Mouse (Mus musculus): ENCODE measurements around the gene Bri3. TPM values are rescaled to one million over a fixed set of nuclear protein-coding genes. Genes with fewer than 3 reads are reported as not detected.

The Bri3 gene
- polyA plus RNA-seq, 1 experiment from 2014 or later, result 144 TPM

DNA sequence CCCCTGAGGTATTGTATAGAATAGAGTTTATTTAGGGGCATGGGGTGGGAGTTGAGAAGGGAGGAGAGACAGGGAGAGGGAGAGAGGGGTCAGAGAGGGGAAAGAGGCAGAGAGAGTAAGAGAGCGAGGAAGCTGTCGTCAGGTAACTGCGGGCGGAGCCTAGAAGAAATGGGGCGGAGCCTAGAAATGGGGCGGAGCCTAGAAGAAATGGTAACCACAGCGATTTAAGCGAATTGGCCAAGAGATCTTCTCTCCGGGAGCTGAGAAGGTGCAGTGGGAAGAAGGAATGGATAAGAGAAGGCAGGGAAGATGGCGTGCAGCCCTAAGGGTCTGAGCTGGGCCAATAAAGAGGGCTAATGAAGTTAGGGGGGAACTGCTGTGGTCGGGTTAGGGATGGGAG, 18.0 kb upstream of the Bri3 start:
- H3K9me3 ChIP-seq (replicated peaks; ENCODE audit: control insufficient read depth, low read length), result peaks cover 4% of the 10 kb centered on the region
- 24% methylated on average over 11 of the region's 11 CpGs for WGBS
- no peak overlapping the region for H3K4me2 ChIP-seq (ENCODE audit: low read depth, low read length)
- H3K27ac ChIP-seq (ENCODE audit: low read length), result no peak overlapping the region
- no peak overlapping the region for H3K9ac ChIP-seq (ENCODE audit: low read length)
- no peaks in the 10 kb centered on the region for H3K36me3 ChIP-seq (ENCODE audit: control insufficient read depth, insufficient read depth)
- H3K4me1 ChIP-seq (ENCODE audit: control insufficient read depth, insufficient read depth, low read length), result peaks cover 19% of the 10 kb centered on the region
- H3K4me3 ChIP-seq (ENCODE audit: low read length), result no peak overlapping the region
- no peaks in the 10 kb centered on the region for H3K27me3 ChIP-seq (ENCODE audit: control insufficient read depth, insufficient read depth, low read length)
- ATAC-seq (replicated peaks; ENCODE audit: extremely low read depth, insufficient read depth, low FRiP score), result no peak

DNA sequence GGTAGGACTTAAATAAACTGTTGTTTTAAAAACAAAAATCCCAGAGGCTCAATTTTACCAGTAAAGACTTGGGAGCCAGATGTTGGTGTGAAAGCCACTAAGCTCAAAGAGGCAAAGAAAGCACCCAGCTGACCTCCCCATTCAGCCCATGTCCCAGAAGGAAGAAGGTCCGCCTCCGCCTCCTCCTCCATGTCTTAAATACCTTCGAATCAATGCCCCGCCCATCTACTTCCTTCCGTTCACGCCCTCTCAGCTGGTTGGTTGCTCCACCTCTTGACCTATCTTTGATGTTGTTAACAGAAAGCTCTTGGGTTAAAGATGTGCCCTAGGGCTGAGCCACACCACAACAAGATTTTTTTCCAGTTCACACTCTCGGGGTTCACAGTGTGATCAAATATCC, 14.0 kb upstream of the Bri3 start:
- WGBS, result 88% methylated on average over 7 of the region's 7 CpGs

DNA sequence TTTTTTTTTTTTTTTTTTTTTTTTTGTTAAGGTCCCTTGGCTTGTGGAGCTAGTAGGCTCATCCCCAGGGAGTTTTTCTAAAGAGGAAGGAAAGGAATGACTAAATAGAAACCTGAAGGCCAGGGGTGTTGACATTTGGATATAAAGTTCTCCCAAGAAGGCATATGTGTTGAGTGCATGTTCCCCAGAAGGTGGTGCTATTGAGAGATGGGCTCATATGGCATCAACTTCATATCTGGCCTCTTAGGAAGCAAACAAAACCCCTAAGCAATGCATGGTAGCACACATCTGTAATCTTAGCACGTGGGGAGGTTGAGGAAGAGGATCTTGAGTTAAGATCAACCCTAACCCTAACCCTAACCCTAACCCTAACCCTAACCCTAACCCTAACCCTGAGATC, 12.8 kb upstream of the Bri3 start:
- ATAC-seq (replicated peaks; ENCODE audit: extremely low read depth, insufficient read depth, low FRiP score), result no peak
- no peaks in the 10 kb centered on the region for H3K36me3 ChIP-seq (ENCODE audit: control insufficient read depth, insufficient read depth)
- no peak overlapping the region for H3K27ac ChIP-seq (ENCODE audit: low read length)
- no peak overlapping the region for H3K9ac ChIP-seq (ENCODE audit: low read length)
- peaks cover 4% of the 10 kb centered on the region for H3K9me3 ChIP-seq (replicated peaks; ENCODE audit: control insufficient read depth, low read length)
- WGBS, result 63% methylated on average over 1 of the region's 1 CpGs
- H3K4me3 ChIP-seq (ENCODE audit: low read length), result no peak overlapping the region
- H3K4me1 ChIP-seq (ENCODE audit: control insufficient read depth, insufficient read depth, low read length), result no peaks in the 10 kb centered on the region
- no peak overlapping the region for H3K4me2 ChIP-seq (ENCODE audit: low read depth, low read length)
- H3K27me3 ChIP-seq (ENCODE audit: control insufficient read depth, insufficient read depth, low read length), result no peaks in the 10 kb centered on the region

More for the DNA sequence above, 14.0 kb upstream of the Bri3 start:
- no peaks in the 10 kb centered on the region for H3K27me3 ChIP-seq (ENCODE audit: control insufficient read depth, insufficient read depth, low read length)
- no peak overlapping the region for H3K27ac ChIP-seq (ENCODE audit: low read length)
- H3K9ac ChIP-seq (ENCODE audit: low read length), result no peak overlapping the region
- no peak overlapping the region for H3K4me3 ChIP-seq (ENCODE audit: low read length)
- no peaks in the 10 kb centered on the region for H3K4me1 ChIP-seq (ENCODE audit: control insufficient read depth, insufficient read depth, low read length)
- no peak overlapping the region for H3K4me2 ChIP-seq (ENCODE audit: low read depth, low read length)
- ATAC-seq (replicated peaks; ENCODE audit: extremely low read depth, insufficient read depth, low FRiP score), result no peak
- no peaks in the 10 kb centered on the region for H3K36me3 ChIP-seq (ENCODE audit: control insufficient read depth, insufficient read depth)
- peaks cover 4% of the 10 kb centered on the region for H3K9me3 ChIP-seq (replicated peaks; ENCODE audit: control insufficient read depth, low read length)

DNA sequence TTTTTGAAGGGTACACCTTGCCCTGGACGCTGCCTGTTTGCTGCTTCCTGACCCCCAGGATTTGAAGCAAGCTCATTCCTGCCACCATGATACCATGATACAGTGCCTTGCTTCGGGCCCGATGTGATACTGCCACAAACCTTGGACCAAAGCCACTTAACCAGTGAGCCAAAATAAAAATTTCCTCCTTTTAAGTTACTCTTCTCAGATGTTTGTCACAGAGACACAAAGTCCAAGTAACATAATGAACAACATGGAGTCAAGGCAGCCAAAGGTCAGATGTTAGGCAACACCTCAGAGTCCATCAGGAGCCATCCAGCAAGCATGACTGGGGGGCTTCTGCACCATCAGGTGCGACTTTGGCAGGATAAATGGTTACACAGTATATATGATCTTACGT, 11.7 kb upstream of the Bri3 start:
- Histone ChIP-seq H3K4me3 (ENCODE audit: low read length) (no peak overlapping the region), H3K9me3 (replicated peaks; ENCODE audit: control insufficient read depth, low read length) (peaks cover 4% of the 10 kb centered on the region), H3K4me2 (ENCODE audit: low read depth, low read length) (no peak overlapping the region), H3K27me3 (ENCODE audit: control insufficient read depth, insufficient read depth, low read length) (no peaks in the 10 kb centered on the region), H3K4me1 (ENCODE audit: control insufficient read depth, insufficient read depth, low read length) (no peaks in the 10 kb centered on the region), H3K9ac (ENCODE audit: low read length) (no peak overlapping the region), H3K36me3 (ENCODE audit: control insufficient read depth, insufficient read depth) (no peaks in the 10 kb centered on the region), H3K27ac (ENCODE audit: low read length) (no peak overlapping the region)
- no peak for ATAC-seq (replicated peaks; ENCODE audit: extremely low read depth, insufficient read depth, low FRiP score)
- 83% methylated on average over 5 of the region's 5 CpGs for WGBS

DNA sequence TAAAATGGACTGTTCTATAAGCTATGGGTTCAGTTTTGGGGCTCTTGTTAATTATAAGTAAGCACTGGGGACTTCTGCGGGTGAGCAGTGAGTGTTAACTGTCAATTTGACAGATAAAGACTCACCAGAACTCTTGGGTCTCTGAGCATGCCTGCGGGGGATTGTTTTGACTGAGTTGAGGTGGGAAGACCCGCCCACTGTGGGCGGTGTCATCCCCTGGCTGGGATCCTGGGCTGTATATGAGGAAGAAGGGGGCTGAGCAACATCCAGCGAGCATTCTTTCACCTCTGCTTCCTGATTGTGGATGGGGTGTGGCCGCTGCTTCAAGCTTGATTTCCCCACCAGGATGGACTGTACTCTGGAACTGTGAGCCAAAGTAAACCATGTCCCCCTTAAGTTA, 10.0 kb upstream of the Bri3 start:
- no peak overlapping the region for H3K4me2 ChIP-seq (ENCODE audit: low read depth, low read length)
- H3K4me3 ChIP-seq (ENCODE audit: low read length), result no peak overlapping the region
- H3K36me3 ChIP-seq (ENCODE audit: control insufficient read depth, insufficient read depth), result no peaks in the 10 kb centered on the region
- H3K9ac ChIP-seq (ENCODE audit: low read length), result no peak overlapping the region
- no peaks in the 10 kb centered on the region for H3K4me1 ChIP-seq (ENCODE audit: control insufficient read depth, insufficient read depth, low read length)
- no peak for ATAC-seq (replicated peaks; ENCODE audit: extremely low read depth, insufficient read depth, low FRiP score)
- 71% methylated on average over 6 of the region's 6 CpGs for WGBS
- no peaks in the 10 kb centered on the region for H3K27me3 ChIP-seq (ENCODE audit: control insufficient read depth, insufficient read depth, low read length)
- H3K27ac ChIP-seq (ENCODE audit: low read length), result no peak overlapping the region
- H3K9me3 ChIP-seq (replicated peaks; ENCODE audit: control insufficient read depth, low read length), result peaks cover 4% of the 10 kb centered on the region

DNA sequence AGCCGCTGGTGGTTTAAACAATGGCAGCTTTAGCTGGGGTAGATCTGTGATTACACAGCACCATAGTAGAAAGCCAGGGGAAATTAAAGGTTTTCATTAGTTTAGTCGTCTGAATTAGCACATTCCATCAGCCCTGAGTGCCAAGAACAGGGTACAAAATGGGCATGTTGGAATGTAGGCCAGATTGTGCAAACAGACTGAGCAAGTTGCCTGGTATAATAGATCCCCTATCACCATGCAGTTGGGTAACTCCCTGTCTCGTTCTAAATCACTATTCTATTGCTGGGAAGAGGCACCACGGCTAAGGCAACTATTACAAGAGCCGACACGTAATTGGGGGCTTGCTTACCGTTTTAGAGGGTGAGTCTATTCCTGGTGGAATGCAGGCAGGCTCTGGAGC, 9.5 kb upstream of the Bri3 start:
- no peak overlapping the region for H3K4me2 ChIP-seq (ENCODE audit: low read depth, low read length)
- no peaks in the 10 kb centered on the region for H3K27me3 ChIP-seq (ENCODE audit: control insufficient read depth, insufficient read depth, low read length)
- 80% methylated on average over 7 of the region's 7 CpGs for whole genome bisulfite sequencing
- H3K4me3 ChIP-seq (ENCODE audit: low read length), result no peak overlapping the region
- no peak overlapping the region for H3K9ac ChIP-seq (ENCODE audit: low read length)
- no peaks in the 10 kb centered on the region for H3K4me1 ChIP-seq (ENCODE audit: control insufficient read depth, insufficient read depth, low read length)
- peaks cover 4% of the 10 kb centered on the region for H3K9me3 ChIP-seq (replicated peaks; ENCODE audit: control insufficient read depth, low read length)
- ATAC-seq (replicated peaks; ENCODE audit: extremely low read depth, insufficient read depth, low FRiP score), result no peak
- no peaks in the 10 kb centered on the region for H3K36me3 ChIP-seq (ENCODE audit: control insufficient read depth, insufficient read depth)
- no peak overlapping the region for H3K27ac ChIP-seq (ENCODE audit: low read length)

DNA sequence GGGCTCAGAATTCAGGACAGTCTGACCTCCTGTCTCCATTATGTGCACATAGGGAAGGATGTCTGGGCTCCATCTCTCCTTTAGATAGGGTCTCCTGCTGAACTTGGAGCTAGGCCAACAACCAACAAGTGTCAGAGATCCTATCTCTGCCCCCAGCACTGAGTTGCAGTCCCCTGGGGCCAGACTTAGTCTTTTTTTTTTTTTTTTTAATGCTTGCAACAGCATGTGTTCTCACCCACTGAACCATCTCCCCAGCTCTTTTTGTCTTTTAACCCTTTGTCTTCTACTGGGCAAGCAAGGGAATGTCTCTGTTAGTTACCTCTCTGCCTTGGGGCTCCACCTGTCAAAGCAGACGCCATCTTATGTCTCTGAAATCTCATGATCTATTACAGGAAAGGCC, 5.3 kb upstream of the Bri3 start:
- H3K4me1 ChIP-seq (ENCODE audit: control insufficient read depth, insufficient read depth, low read length), result no peaks in the 10 kb centered on the region
- H3K27ac ChIP-seq (ENCODE audit: low read length), result no peak overlapping the region
- 83% methylated on average over 1 of the region's 1 CpGs for WGBS
- no peaks in the 10 kb centered on the region for H3K27me3 ChIP-seq (ENCODE audit: control insufficient read depth, insufficient read depth, low read length)
- H3K36me3 ChIP-seq (ENCODE audit: control insufficient read depth, insufficient read depth), result no peaks in the 10 kb centered on the region
- H3K9me3 ChIP-seq (replicated peaks; ENCODE audit: control insufficient read depth, low read length), result no peaks in the 10 kb centered on the region
- no peak overlapping the region for H3K9ac ChIP-seq (ENCODE audit: low read length)
- H3K4me2 ChIP-seq (ENCODE audit: low read depth, low read length), result no peak overlapping the region
- ATAC-seq (replicated peaks; ENCODE audit: extremely low read depth, insufficient read depth, low FRiP score), result no peak
- no peak overlapping the region for H3K4me3 ChIP-seq (ENCODE audit: low read length)

DNA sequence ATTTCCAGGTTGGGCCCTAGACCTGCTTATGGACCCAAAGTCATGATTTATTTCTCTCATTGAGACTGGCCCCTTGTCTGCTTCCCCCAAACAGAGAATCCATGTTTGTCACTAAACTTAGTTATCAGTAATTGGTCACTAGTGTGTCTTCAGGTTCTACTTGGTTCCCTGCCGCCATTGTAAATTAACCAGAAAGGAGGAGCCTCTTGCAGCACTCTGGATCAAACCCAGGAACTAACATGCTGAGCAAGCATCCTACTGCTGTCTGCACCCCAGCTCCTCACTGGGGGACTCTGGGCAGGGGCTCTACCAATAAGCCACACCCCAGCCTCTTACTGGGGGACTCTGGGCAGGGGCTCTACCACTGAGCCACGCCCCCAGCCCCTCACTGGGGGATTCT, 1.4 kb downstream of the Bri3 start:
- H3K27me3 ChIP-seq (ENCODE audit: control insufficient read depth, insufficient read depth, low read length), result no peaks in the 10 kb centered on the region

DNA sequence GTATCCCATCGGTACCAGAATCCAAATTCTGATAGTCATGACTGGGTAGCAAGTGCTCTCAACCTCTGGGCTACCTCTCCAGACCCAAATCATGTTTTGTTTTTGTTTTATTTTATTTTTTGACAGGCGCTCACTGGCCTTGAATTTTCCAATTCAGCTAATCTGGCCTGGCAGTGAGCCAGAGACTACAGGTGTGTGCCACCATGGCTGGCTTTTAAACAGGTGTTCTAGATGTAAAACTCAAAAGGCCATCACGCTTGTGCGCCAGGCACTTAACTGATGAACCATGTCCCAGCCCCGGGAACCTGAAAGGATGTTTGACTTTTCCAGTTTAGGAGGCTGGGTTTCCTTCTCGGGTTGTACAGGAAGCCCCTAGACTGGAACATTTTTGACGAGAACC, 2.4 kb downstream of the Bri3 start:
- no peak for ATAC-seq (replicated peaks; ENCODE audit: extremely low read depth, insufficient read depth, low FRiP score)
- H3K27ac ChIP-seq (ENCODE audit: low read length), result no peak overlapping the region
- H3K27me3 ChIP-seq (ENCODE audit: control insufficient read depth, insufficient read depth, low read length), result no peaks in the 10 kb centered on the region
- H3K4me2 ChIP-seq (ENCODE audit: low read depth, low read length), result no peak overlapping the region
- WGBS, result 65% methylated on average over 7 of the region's 7 CpGs
- H3K9me3 ChIP-seq (replicated peaks; ENCODE audit: control insufficient read depth, low read length), result peaks cover 5% of the 10 kb centered on the region; the same call in 1 of the 2 replicates
- no peak overlapping the region for H3K9ac ChIP-seq (ENCODE audit: low read length)
- no peaks in the 10 kb centered on the region for H3K36me3 ChIP-seq (ENCODE audit: control insufficient read depth, insufficient read depth)
- H3K4me1 ChIP-seq (ENCODE audit: control insufficient read depth, insufficient read depth, low read length), result peaks cover 9% of the 10 kb centered on the region
- H3K4me3 ChIP-seq (ENCODE audit: low read length), result no peak overlapping the region

More for the DNA sequence above, 1.4 kb downstream of the Bri3 start:
- WGBS, result 84% methylated on average over 2 of the region's 2 CpGs
- H3K4me1 ChIP-seq (ENCODE audit: control insufficient read depth, insufficient read depth, low read length), result peaks cover 9% of the 10 kb centered on the region
- H3K9ac ChIP-seq (ENCODE audit: low read length), result no peak overlapping the region
- no peaks in the 10 kb centered on the region for H3K36me3 ChIP-seq (ENCODE audit: control insufficient read depth, insufficient read depth)
- ATAC-seq (replicated peaks; ENCODE audit: extremely low read depth, insufficient read depth, low FRiP score), result no peak
- no peak overlapping the region for H3K4me3 ChIP-seq (ENCODE audit: low read length)
- H3K4me2 ChIP-seq (ENCODE audit: low read depth, low read length), result no peak overlapping the region
- no peak overlapping the region for H3K27ac ChIP-seq (ENCODE audit: low read length)
- peaks cover 5% of the 10 kb centered on the region; the same call in 1 of the 2 replicates for H3K9me3 ChIP-seq (replicated peaks; ENCODE audit: control insufficient read depth, low read length)

DNA sequence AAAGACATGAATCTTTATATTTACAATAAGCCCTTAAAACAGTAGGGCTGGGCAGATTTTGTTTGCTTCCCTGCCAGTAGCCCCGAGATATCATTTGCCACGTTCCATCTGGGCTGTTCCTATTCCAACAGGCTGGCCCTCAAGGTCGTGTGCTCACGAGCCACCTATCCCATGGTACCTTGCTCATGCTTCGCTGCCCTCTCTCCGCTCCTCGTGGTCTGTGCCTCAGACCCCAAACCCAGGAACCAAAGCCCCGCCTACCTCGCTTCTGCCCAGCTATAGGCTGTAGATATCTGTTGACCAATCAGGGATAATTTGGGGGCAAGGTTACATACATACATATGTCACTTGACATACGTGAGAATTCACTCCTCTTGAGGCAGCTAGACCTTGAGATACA, 3.1 kb downstream of the Bri3 start:
- no peak for ATAC-seq (replicated peaks; ENCODE audit: extremely low read depth, insufficient read depth, low FRiP score)
- WGBS, result 67% methylated on average over 10 of the region's 10 CpGs

More for the DNA sequence above, 3.1 kb downstream of the Bri3 start:
- no peak overlapping the region for H3K4me2 ChIP-seq (ENCODE audit: low read depth, low read length)
- no peak overlapping the region for H3K27ac ChIP-seq (ENCODE audit: low read length)
- no peaks in the 10 kb centered on the region for H3K36me3 ChIP-seq (ENCODE audit: control insufficient read depth, insufficient read depth)
- peaks cover 9% of the 10 kb centered on the region for H3K4me1 ChIP-seq (ENCODE audit: control insufficient read depth, insufficient read depth, low read length)
- no peaks in the 10 kb centered on the region for H3K27me3 ChIP-seq (ENCODE audit: control insufficient read depth, insufficient read depth, low read length)
- no peak overlapping the region for H3K4me3 ChIP-seq (ENCODE audit: low read length)
- H3K9me3 ChIP-seq (replicated peaks; ENCODE audit: control insufficient read depth, low read length), result peaks cover 5% of the 10 kb centered on the region; the same call in 1 of the 2 replicates
- no peak overlapping the region for H3K9ac ChIP-seq (ENCODE audit: low read length)

Measured in heart, embryonic 16.5 days (tissue).